Mouse (Mus musculus): ENCODE measurements around the gene Cyp26a1. TPM values are rescaled to one million over a fixed set of nuclear protein-coding genes. Genes with fewer than 3 reads are reported as not detected.

Cyp26a1 gene
- polyA plus RNA-seq (2015; fragmentation: Nextera tagmentation; extraction: Ambion mirVana), result 0.45 and 0.82 TPM in 2 replicates

DNA sequence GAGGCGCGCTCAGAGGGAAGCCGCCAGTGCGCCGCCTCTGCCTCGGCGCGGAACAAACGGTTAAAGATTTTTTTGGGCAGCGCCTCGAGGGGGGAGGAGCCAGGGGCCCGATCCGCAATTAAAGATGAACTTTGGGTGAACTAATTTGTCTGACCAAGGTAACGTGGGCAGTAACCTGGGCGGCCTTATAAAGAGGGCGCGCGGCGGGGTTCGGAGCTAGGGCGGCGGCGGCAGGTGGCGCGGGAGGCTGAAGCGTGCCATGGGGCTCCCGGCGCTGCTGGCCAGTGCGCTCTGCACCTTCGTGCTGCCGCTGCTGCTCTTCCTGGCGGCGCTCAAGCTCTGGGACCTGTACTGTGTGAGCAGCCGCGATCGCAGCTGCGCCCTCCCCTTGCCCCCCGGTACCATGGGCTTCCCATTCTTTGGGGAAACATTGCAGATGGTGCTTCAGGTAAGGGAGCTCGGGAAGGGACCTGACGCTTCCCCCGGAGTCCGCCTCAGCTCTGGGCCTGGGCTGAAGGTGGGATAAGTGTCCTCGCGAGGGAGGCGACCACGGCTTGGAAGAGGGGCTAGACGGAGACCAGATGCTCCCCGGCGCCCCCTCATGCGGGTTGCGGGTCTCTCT, at the start of gene Cyp26a1:
Gene Cyp26a1, plus strand, starts transcription at position 148 of the 622 bp plus-strand sequence.
- Histone ChIP-seq H3K36me3 (ENCODE audit: control insufficient read depth, insufficient read depth, low read length) (no peaks in the 10 kb centered on the region), H3K9me3 (ENCODE audit: control insufficient read depth, low read length) (no peaks in the 10 kb centered on the region), H3K4me1 (ENCODE audit: control insufficient read depth, insufficient read depth, low read length) (peaks cover 17% of the 10 kb centered on the region), H3K27me3 (replicated peaks; ENCODE audit: control insufficient read depth, insufficient read depth, low read length) (peaks cover 92% of the 10 kb centered on the region), H3K9ac (ENCODE audit: low read depth, low read length) (0 out of 2 replicates have a peak within 1 kb of the TSS, but pooled peaks have one; percentile 1), H3K27ac (ENCODE audit: low read length) (no peak within 1 kb of the TSS), H3K4me2 (ENCODE audit: low read depth, low read length) (peak within 1 kb of the TSS; percentile 63), H3K4me3 (ENCODE audit: low read length) (peak within 1 kb of the TSS; percentile 38)
- under 1% methylated on average over 51 of the region's 51 CpGs for WGBS
- ATAC-seq, result no peak

- H3K4me3 ChIP-seq (ENCODE audit: low read length), result no peak overlapping the region
- ATAC-seq, result no peak
- no peaks in the 10 kb centered on the region for H3K36me3 ChIP-seq (ENCODE audit: control insufficient read depth, insufficient read depth, low read length)
- H3K4me2 ChIP-seq (ENCODE audit: low read depth, low read length), result no peak overlapping the region
- no peak overlapping the region for H3K9ac ChIP-seq (ENCODE audit: low read depth, low read length)
- H3K9me3 ChIP-seq (ENCODE audit: control insufficient read depth, low read length), result no peaks in the 10 kb centered on the region
- H3K27me3 ChIP-seq (replicated peaks; ENCODE audit: control insufficient read depth, insufficient read depth, low read length), result no peaks in the 10 kb centered on the region
- H3K4me1 ChIP-seq (ENCODE audit: control insufficient read depth, insufficient read depth, low read length), result no peaks in the 10 kb centered on the region
- no peak overlapping the region for H3K27ac ChIP-seq (ENCODE audit: low read length)
- 42% methylated on average over 2 of the region's 2 CpGs for WGBS
These were observed 49.6 kb upstream of the Cyp26a1 start for GRCm38 (mm10) chr19:37647994-37648393.

GRCm38 (mm10) chr19:37650526-37650925, 47.1 kb upstream of the Cyp26a1 start:
- H3K9ac ChIP-seq (ENCODE audit: low read depth, low read length), result no peak overlapping the region
- no peaks in the 10 kb centered on the region for H3K27me3 ChIP-seq (replicated peaks; ENCODE audit: control insufficient read depth, insufficient read depth, low read length)
- no peak for ATAC-seq
- no peaks in the 10 kb centered on the region for H3K36me3 ChIP-seq (ENCODE audit: control insufficient read depth, insufficient read depth, low read length)
- no peak overlapping the region for H3K27ac ChIP-seq (ENCODE audit: low read length)
- no peak overlapping the region for H3K4me3 ChIP-seq (ENCODE audit: low read length)
- H3K4me2 ChIP-seq (ENCODE audit: low read depth, low read length), result no peak overlapping the region
- no peaks in the 10 kb centered on the region for H3K9me3 ChIP-seq (ENCODE audit: control insufficient read depth, low read length)
- 58% methylated on average over 2 of the region's 2 CpGs for WGBS
- H3K4me1 ChIP-seq (ENCODE audit: control insufficient read depth, insufficient read depth, low read length), result no peaks in the 10 kb centered on the region

DNA sequence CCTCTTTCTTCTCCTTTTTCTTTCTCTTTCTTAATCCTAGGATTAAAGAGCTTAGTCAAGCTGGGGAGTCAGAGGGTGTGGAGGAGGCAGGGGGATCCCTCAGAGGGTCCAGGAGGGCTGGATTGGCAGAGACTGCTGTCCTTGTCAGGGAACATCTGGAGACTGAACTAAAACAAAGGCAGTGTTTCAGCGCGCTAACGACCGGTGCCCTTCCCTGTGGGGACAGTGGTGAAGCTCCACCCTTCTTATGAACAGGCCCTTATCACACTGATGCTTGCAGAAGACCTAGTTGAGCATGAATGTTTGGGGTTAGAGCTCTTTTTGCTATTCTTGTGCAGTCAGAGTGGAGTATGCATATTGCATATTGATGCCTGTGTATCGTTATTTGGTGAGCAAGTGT, 43.6 kb upstream of the Cyp26a1 start:
- H3K9ac ChIP-seq (ENCODE audit: low read depth, low read length), result no peak overlapping the region
- no peaks in the 10 kb centered on the region for H3K27me3 ChIP-seq (replicated peaks; ENCODE audit: control insufficient read depth, insufficient read depth, low read length)
- no peak overlapping the region for H3K4me2 ChIP-seq (ENCODE audit: low read depth, low read length)
- H3K4me1 ChIP-seq (ENCODE audit: control insufficient read depth, insufficient read depth, low read length), result no peaks in the 10 kb centered on the region
- no peak overlapping the region for H3K4me3 ChIP-seq (ENCODE audit: low read length)
- no peak overlapping the region for H3K27ac ChIP-seq (ENCODE audit: low read length)
- no peak for ATAC-seq
- WGBS, result 48% methylated on average over 5 of the region's 5 CpGs
- H3K36me3 ChIP-seq (ENCODE audit: control insufficient read depth, insufficient read depth, low read length), result no peaks in the 10 kb centered on the region
- H3K9me3 ChIP-seq (ENCODE audit: control insufficient read depth, low read length), result no peaks in the 10 kb centered on the region

DNA sequence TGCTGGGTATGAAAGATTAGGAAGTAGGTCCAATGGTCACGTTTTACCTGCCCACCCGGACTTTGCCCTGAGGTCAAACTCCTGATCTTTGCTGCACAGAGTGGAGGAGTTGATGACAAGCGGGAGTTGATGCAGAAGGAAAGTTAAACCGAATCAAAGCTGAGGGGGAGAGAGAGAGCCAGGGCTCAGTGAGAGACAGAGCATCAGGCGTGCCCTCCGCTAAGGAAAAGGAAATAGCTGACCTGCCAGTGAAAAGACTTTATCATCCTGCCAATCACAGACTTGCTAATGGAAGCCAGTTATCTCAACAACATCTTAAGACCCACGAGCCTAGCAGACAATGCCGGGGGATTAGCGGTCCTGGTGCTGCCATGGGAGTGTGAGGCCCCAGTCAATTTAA, 41.2 kb upstream of the Cyp26a1 start:
- no peaks in the 10 kb centered on the region for H3K27me3 ChIP-seq (replicated peaks; ENCODE audit: control insufficient read depth, insufficient read depth, low read length)
- 24% methylated on average over 9 of the region's 9 CpGs for WGBS
- no peaks in the 10 kb centered on the region for H3K4me1 ChIP-seq (ENCODE audit: control insufficient read depth, insufficient read depth, low read length)
- no peak overlapping the region for H3K9ac ChIP-seq (ENCODE audit: low read depth, low read length)
- H3K27ac ChIP-seq (ENCODE audit: low read length), result no peak overlapping the region
- H3K4me3 ChIP-seq (ENCODE audit: low read length), result no peak overlapping the region
- no peaks in the 10 kb centered on the region for H3K9me3 ChIP-seq (ENCODE audit: control insufficient read depth, low read length)
- no peak overlapping the region for H3K4me2 ChIP-seq (ENCODE audit: low read depth, low read length)
- H3K36me3 ChIP-seq (ENCODE audit: control insufficient read depth, insufficient read depth, low read length), result no peaks in the 10 kb centered on the region
- ATAC-seq, result no peak

DNA sequence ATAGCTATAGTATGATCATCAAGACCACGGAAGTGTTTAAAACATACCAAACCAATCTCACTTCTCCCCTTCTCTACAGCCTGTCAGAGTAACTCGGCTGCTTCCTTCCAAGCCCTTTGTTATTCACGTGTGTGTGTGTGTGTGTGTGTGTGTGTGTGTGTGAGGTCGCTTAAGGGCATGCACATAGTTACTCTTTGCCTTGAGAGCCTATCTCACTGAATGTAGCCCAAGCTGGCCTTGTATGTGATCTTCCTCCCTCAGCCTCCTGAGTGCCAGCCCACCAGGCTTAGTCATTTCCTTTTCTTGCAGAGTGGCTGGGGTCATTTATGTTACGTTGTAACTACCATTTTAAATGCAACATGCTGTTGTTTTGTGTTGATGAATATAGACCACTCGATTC, 32.3 kb upstream of the Cyp26a1 start:
- no peak overlapping the region for H3K9ac ChIP-seq (ENCODE audit: low read depth, low read length)
- H3K4me1 ChIP-seq (ENCODE audit: control insufficient read depth, insufficient read depth, low read length), result no peaks in the 10 kb centered on the region
- 68% methylated on average over 6 of the region's 6 CpGs for WGBS
- no peaks in the 10 kb centered on the region for H3K27me3 ChIP-seq (replicated peaks; ENCODE audit: control insufficient read depth, insufficient read depth, low read length)
- H3K36me3 ChIP-seq (ENCODE audit: control insufficient read depth, insufficient read depth, low read length), result no peaks in the 10 kb centered on the region
- no peak overlapping the region for H3K4me2 ChIP-seq (ENCODE audit: low read depth, low read length)
- H3K4me3 ChIP-seq (ENCODE audit: low read length), result no peak overlapping the region
- ATAC-seq, result no peak
- no peaks in the 10 kb centered on the region for H3K9me3 ChIP-seq (ENCODE audit: control insufficient read depth, low read length)
- no peak overlapping the region for H3K27ac ChIP-seq (ENCODE audit: low read length)

DNA sequence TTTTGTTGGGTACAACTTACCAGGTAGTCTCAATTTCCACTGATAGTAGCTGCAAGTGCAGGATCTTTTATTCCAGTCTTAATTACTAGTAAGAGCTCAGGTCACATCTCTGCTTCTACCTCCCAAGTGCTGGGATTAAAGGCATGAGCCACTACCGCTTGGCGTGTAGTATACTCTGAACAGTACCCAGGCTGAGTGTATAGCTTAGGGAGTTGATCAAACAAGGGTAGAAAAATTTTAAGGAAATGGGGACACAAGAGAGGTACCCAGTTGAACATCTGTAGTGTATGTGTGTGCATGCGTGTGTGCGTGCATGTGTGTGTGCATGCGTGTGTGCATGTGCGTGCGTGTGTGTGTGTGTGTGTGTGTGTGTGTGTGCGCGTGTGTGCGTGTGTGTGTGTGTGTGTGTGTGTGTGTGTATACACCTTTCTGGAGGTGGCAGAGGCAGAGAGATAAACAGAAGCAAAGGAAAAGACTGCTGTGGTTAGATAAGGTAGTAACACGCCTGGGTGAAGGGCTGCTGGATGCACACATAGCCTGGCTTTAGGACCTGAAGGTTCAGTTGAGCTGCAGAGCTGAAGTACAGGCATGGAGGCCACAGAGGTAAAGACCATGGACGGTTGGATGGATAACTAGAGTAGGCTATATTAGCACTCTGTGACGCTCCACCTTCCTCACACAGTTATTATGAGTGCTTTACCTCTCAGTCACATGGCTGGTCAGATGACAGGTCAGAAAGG, 29.6 kb upstream of the Cyp26a1 start:
- Histone ChIP-seq H3K9ac (ENCODE audit: low read depth, low read length) (no peak overlapping the region), H3K4me3 (ENCODE audit: low read length) (no peak overlapping the region), H3K4me2 (ENCODE audit: low read depth, low read length) (no peak overlapping the region), H3K9me3 (ENCODE audit: control insufficient read depth, low read length) (no peaks in the 10 kb centered on the region), H3K27me3 (replicated peaks; ENCODE audit: control insufficient read depth, insufficient read depth, low read length) (no peaks in the 10 kb centered on the region), H3K36me3 (ENCODE audit: control insufficient read depth, insufficient read depth, low read length) (no peaks in the 10 kb centered on the region), H3K4me1 (ENCODE audit: control insufficient read depth, insufficient read depth, low read length) (no peaks in the 10 kb centered on the region), H3K27ac (ENCODE audit: low read length) (no peak overlapping the region)
- peak; percentile 33; the same call in 1 of the 2 replicates for ATAC-seq
- 58% methylated on average over 13 of the region's 13 CpGs for WGBS

DNA sequence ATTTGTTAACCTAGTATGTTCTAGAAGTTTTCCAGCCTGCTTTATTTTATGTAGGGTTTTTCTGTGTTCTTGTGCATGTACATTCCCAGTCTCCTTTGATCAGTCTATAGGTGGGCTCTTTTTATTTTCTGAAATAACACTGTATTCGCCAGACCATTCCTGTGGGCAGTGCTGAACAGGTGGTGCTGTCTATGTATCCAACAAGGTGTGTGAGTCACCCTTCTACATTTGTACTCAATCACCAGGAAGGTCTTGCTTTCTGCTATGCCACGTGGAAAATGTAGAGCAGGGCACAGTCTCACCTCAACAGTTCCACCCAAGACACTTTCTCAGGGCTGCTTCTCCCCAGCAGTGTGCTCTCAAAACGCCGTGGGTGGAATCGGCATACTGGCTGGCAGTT, 28.9 kb upstream of the Cyp26a1 start:
- Histone ChIP-seq H3K27me3 (replicated peaks; ENCODE audit: control insufficient read depth, insufficient read depth, low read length) (no peaks in the 10 kb centered on the region), H3K4me3 (ENCODE audit: low read length) (no peak overlapping the region), H3K36me3 (ENCODE audit: control insufficient read depth, insufficient read depth, low read length) (no peaks in the 10 kb centered on the region), H3K9ac (ENCODE audit: low read depth, low read length) (no peak overlapping the region), H3K9me3 (ENCODE audit: control insufficient read depth, low read length) (no peaks in the 10 kb centered on the region), H3K4me1 (ENCODE audit: control insufficient read depth, insufficient read depth, low read length) (no peaks in the 10 kb centered on the region), H3K4me2 (ENCODE audit: low read depth, low read length) (no peak overlapping the region), H3K27ac (ENCODE audit: low read length) (no peak overlapping the region)
- 89% methylated on average over 5 of the region's 5 CpGs for WGBS
- no peak for ATAC-seq

- no peaks in the 10 kb centered on the region for H3K4me1 ChIP-seq (ENCODE audit: control insufficient read depth, insufficient read depth, low read length)
- H3K4me2 ChIP-seq (ENCODE audit: low read depth, low read length), result no peak overlapping the region
- no peak overlapping the region for H3K9ac ChIP-seq (ENCODE audit: low read depth, low read length)
- WGBS, result 84% methylated on average over 5 of the region's 5 CpGs
- no peak overlapping the region for H3K4me3 ChIP-seq (ENCODE audit: low read length)
- ATAC-seq, result peak; percentile 71
- no peaks in the 10 kb centered on the region for H3K27me3 ChIP-seq (replicated peaks; ENCODE audit: control insufficient read depth, insufficient read depth, low read length)
- H3K27ac ChIP-seq (ENCODE audit: low read length), result no peak overlapping the region
- no peaks in the 10 kb centered on the region for H3K36me3 ChIP-seq (ENCODE audit: control insufficient read depth, insufficient read depth, low read length)
- H3K9me3 ChIP-seq (ENCODE audit: control insufficient read depth, low read length), result no peaks in the 10 kb centered on the region
These were observed 28.1 kb upstream of the Cyp26a1 start for GRCm38 (mm10) chr19:37669486-37669885.

Measured in intestine, embryonic 16.5 days (tissue).